Mouse (Mus musculus) heart, embryonic 15.5 days (tissue): ENCODE data around the gene Tbx18. TPM values are rescaled to one million over a fixed set of nuclear protein-coding genes. Genes with fewer than 3 reads are reported as not detected.

Experiments
- ATAC-seq: fragments of 200-750 bp; cut with Nextera tagmentation; replicated peaks from 2 replicates; pipeline ENCODE4 v1.8.0; 2017; ENCODE audit warnings: low read depth, moderate TSS enrichment; ENCODE audit not compliant: insufficient number of reproducible peaks, insufficient read depth, low FRiP score
- H3K27ac ChIP-seq: fragments of 300-500 bp; sonication (generic); 2 replicates; pipeline ENCODE4 v1.5.1; 2015; ENCODE audit warnings: mild to moderate bottlenecking, inconsistent platforms
- H3K27me3 ChIP-seq: fragments of 300-500 bp; sonication (generic); 2 replicates; pipeline ENCODE4 v1.6.1; 2015; ENCODE audit warnings: inconsistent platforms
- H3K36me3 ChIP-seq: fragments of 300-500 bp; sonication (generic); 2 replicates; pipeline ENCODE4 v1.6.1; 2015; ENCODE audit warnings: mild to moderate bottlenecking, inconsistent platforms
- H3K4me1 ChIP-seq: fragments of 300-500 bp; sonication (generic); replicated peaks from 2 replicates; pipeline ENCODE4 v1.6.1; 2015; ENCODE audit warnings: inconsistent platforms
- H3K4me2 ChIP-seq: fragments of 300-500 bp; sonication (generic); 2 replicates; pipeline ENCODE4 v1.6.1; 2015; ENCODE audit warnings: inconsistent platforms, mild to moderate bottlenecking, moderate library complexity
- H3K4me3 ChIP-seq: fragments of 300-500 bp; sonication (generic); 2 replicates; pipeline ENCODE4 v1.5.1; 2015; ENCODE audit warnings: mild to moderate bottlenecking, inconsistent platforms
- H3K9ac ChIP-seq: fragments of 300-500 bp; sonication (generic); 2 replicates; pipeline ENCODE4 v1.6.1; 2015; ENCODE audit warnings: mild to moderate bottlenecking, inconsistent platforms
- H3K9me3 ChIP-seq: fragments of 300-500 bp; sonication (generic); replicated peaks from 2 replicates; pipeline ENCODE4 v1.6.1; 2016; ENCODE audit warnings: inconsistent platforms
- WGBS: fragments of 180-500 bp; shearing (Covaris S2); methylation state at CpG from one replicate; pipeline ENCODE4 v1.1.7; 2015; ENCODE audit warnings: mixed read lengths; 5-methylcytosine and 5-hydroxymethylcytosine counted together
- polyA plus RNA-seq: library from polyadenylated mRNA; unstranded; fragments of >200 nt; fragmentation: Nextera tagmentation; extraction: Ambion mirVana; gene quantifications from 2 replicates; pipeline ENCODE4 v1.2.1, GENCODE M21; 2015

The Tbx18 gene
- polyA plus RNA-seq, 1 experiment from 2014 or later, result 9.1 TPM

DNA sequence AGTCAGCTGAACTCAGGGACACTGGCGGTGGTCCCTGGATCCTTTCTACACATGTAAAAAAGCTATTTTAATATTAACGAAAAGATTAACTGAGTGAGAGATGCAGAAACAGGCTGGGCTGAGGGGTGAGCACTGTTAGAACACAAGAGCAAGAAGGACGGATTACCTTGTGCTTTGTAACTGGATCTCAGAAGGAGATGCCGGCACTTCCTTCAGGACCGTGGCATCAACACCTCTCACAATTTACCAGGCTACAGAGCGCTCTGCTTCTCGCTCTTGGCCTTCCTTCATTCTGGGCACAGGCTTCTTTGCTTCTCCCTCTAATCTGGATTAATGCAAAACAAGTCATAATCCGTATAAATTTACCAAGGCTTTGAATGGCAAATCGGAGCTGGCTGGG lies 3.6 kb upstream of the Tbx18 start:
- H3K4me2 ChIP-seq, result no peak overlapping the region
- no peak overlapping the region for H3K9ac ChIP-seq
- H3K27me3 ChIP-seq, result peaks cover 72% of the 10 kb centered on the region
- H3K9me3 ChIP-seq, result no peaks in the 10 kb centered on the region
- 23% methylated on average over 9 of the region's 9 CpGs for WGBS
- no peak overlapping the region for H3K4me3 ChIP-seq
- no peak overlapping the region for H3K27ac ChIP-seq
- H3K36me3 ChIP-seq, result no peaks in the 10 kb centered on the region
- peaks cover 25% of the 10 kb centered on the region for H3K4me1 ChIP-seq
- ATAC-seq, result no peak

DNA sequence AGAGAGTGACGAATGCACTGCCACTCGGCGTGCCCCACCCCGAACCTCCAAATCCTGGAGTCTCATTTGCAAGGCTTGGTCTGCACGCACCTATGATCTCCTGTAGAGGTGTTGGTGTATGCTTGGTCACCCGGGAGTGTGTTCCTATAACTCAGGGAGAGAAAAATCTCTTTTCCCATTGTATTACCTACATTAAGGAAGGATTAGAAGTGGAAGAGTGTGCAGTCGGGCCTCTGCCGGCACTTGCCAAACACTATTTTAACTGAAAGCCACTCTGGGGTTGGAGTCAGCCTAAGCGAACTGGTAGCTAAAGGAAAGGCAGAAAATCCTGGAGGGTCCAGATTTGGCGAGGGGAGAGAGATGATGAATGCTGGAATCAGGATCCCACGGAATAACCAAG lies 2.7 kb upstream of the Tbx18 start:
- Histone ChIP-seq H3K4me1 (peaks cover 21% of the 10 kb centered on the region), H3K4me2 (peak overlapping the region; percentile 49; the same call in 1 of the 2 replicates), H3K9me3 (no peaks in the 10 kb centered on the region), H3K36me3 (no peaks in the 10 kb centered on the region), H3K27ac (peak overlapping the region; percentile 27; the same call in 1 of the 2 replicates), H3K27me3 (peaks cover 71% of the 10 kb centered on the region), H3K9ac (no peak overlapping the region), H3K4me3 (peak overlapping the region; percentile 20; the same call in 1 of the 2 replicates)
- 18% methylated on average over 11 of the region's 11 CpGs for WGBS
- ATAC-seq, result no peak

- H3K9ac ChIP-seq, result no peak overlapping the region
- H3K36me3 ChIP-seq, result no peaks in the 10 kb centered on the region
- WGBS, result 13% methylated on average over 11 of the region's 11 CpGs
- H3K27ac ChIP-seq, result peak overlapping the region; percentile 51; the same call in 1 of the 2 replicates
- peaks cover 21% of the 10 kb centered on the region for H3K4me1 ChIP-seq
- peak overlapping the region; percentile 20; the same call in 1 of the 2 replicates for H3K4me3 ChIP-seq
- no peaks in the 10 kb centered on the region for H3K9me3 ChIP-seq
- H3K4me2 ChIP-seq, result peak overlapping the region; percentile 49
- ATAC-seq, result no peak
- H3K27me3 ChIP-seq, result peaks cover 71% of the 10 kb centered on the region
Observed at GRCm38 (mm10) chr9:87733236-87733630, 2.2 kb upstream of the Tbx18 start.

GRCm38 (mm10) chr9:87732416-87733235 lies 1.6 kb upstream of the Tbx18 start:
- peak overlapping the region; percentile 51; the same call in 1 of the 2 replicates for H3K27ac ChIP-seq
- peak overlapping the region; percentile 20; the same call in 1 of the 2 replicates for H3K4me3 ChIP-seq
- no peak overlapping the region for H3K9ac ChIP-seq
- peaks cover 72% of the 10 kb centered on the region for H3K27me3 ChIP-seq
- H3K36me3 ChIP-seq, result no peaks in the 10 kb centered on the region
- H3K4me1 ChIP-seq, result peaks cover 21% of the 10 kb centered on the region
- H3K9me3 ChIP-seq, result no peaks in the 10 kb centered on the region
- WGBS, result 27% methylated on average over 25 of the region's 25 CpGs
- H3K4me2 ChIP-seq, result peak overlapping the region; percentile 49
- no peak for ATAC-seq

- peaks cover 63% of the 10 kb centered on the region for H3K27me3 ChIP-seq
- peaks cover 21% of the 10 kb centered on the region for H3K4me1 ChIP-seq
- H3K4me3 ChIP-seq, result peak overlapping the region; percentile 71
- H3K4me2 ChIP-seq, result peak overlapping the region; percentile 74
- peak overlapping the region; percentile 77 for H3K9ac ChIP-seq
- peak; percentile 34; the same call in 1 of the 2 replicates for ATAC-seq
- under 1% methylated on average over 73 of the region's 91 CpGs for WGBS
- no peaks in the 10 kb centered on the region for H3K9me3 ChIP-seq
- no peaks in the 10 kb centered on the region for H3K36me3 ChIP-seq
- peak overlapping the region; percentile 83 for H3K27ac ChIP-seq
Observed at GRCm38 (mm10) chr9:87730271-87730960, 644 bp downstream of the Tbx18 start.

GRCm38 (mm10) chr9:87729316-87730270 lies 1.5 kb downstream of the Tbx18 start:
- H3K36me3 ChIP-seq, result no peaks in the 10 kb centered on the region
- peak overlapping the region; percentile 77 for H3K9ac ChIP-seq
- no peaks in the 10 kb centered on the region for H3K9me3 ChIP-seq
- WGBS, result 1% methylated on average over 75 of the region's 75 CpGs
- H3K4me2 ChIP-seq, result peak overlapping the region; percentile 74
- H3K4me3 ChIP-seq, result peak overlapping the region; percentile 71
- H3K27ac ChIP-seq, result peak overlapping the region; percentile 83
- no peak; the same call in 1 of the 2 replicates for ATAC-seq
- peaks cover 57% of the 10 kb centered on the region for H3K27me3 ChIP-seq
- H3K4me1 ChIP-seq, result peaks cover 21% of the 10 kb centered on the region

- H3K4me1 ChIP-seq, result peaks cover 18% of the 10 kb centered on the region
- H3K36me3 ChIP-seq, result no peaks in the 10 kb centered on the region
- no peak overlapping the region for H3K9ac ChIP-seq
- peaks cover 52% of the 10 kb centered on the region for H3K27me3 ChIP-seq
- H3K27ac ChIP-seq, result no peak overlapping the region
- peak overlapping the region; percentile 71; the same call in 1 of the 2 replicates for H3K4me3 ChIP-seq
- H3K4me2 ChIP-seq, result peak overlapping the region; percentile 74
- no peak for ATAC-seq
- H3K9me3 ChIP-seq, result no peaks in the 10 kb centered on the region
- 44% methylated on average over 3 of the region's 3 CpGs for WGBS
Observed at GRCm38 (mm10) chr9:87728107-87728506, 3.0 kb downstream of the Tbx18 start.

DNA sequence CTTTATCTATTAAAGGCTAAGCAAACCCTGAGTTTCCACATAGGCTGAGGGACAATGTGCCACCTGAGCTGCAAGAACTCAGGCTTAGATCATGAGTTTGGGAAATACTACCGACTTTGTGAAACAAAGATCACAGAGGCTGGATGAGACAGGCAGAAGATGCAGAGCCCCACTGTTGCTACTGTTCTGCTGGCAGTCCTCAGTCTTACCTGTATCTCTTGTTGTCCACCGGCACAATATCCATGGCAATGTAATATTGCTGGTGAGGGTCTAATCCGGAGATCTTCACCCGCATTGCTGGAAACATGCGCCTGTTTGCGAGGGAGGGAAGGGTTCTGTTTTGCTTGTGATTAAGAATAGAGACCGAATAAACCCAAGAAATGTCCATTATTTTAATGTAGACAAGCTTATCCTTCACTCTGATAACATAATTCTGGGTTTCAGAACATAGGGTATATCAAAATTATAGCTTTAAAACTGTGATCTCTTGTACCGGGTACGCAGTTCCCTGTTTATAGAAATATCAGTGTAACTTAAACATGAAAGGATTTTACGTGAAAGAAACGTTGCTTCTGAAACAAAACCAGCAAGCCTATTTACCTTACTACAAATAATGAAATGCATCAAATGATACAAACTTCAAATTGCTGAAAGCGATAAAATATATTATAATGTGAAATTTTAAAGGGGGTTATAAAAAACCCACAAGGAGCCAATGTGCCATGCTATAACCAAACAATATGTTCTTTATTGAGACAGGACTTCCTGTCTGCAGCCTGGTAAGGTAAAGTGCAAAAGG lies 3.7 kb downstream of the Tbx18 start:
- WGBS, result 32% methylated on average over 12 of the region's 12 CpGs
- H3K4me1 ChIP-seq, result peaks cover 15% of the 10 kb centered on the region
- 0 out of 2 replicates have a peak overlapping the region, but pooled peaks have one; percentile 23 for H3K9ac ChIP-seq
- H3K36me3 ChIP-seq, result no peaks in the 10 kb centered on the region
- H3K27me3 ChIP-seq, result peaks cover 44% of the 10 kb centered on the region
- H3K4me2 ChIP-seq, result peak overlapping the region; percentile 74
- ATAC-seq, result no peak
- no peaks in the 10 kb centered on the region for H3K9me3 ChIP-seq
- peak overlapping the region; percentile 39 for H3K4me3 ChIP-seq
- no peak overlapping the region for H3K27ac ChIP-seq

GRCm38 (mm10) chr9:87721793-87722192 lies 9.3 kb downstream of the Tbx18 start:
- 35% methylated on average over 2 of the region's 2 CpGs for WGBS

GRCm38 (mm10) chr9:87710360-87710759 lies 20.7 kb downstream of the Tbx18 start:
- Histone ChIP-seq H3K4me3 (no peak overlapping the region), H3K27ac (no peak overlapping the region), H3K4me2 (no peak overlapping the region), H3K9ac (no peak overlapping the region), H3K4me1 (no peaks in the 10 kb centered on the region), H3K27me3 (no peaks in the 10 kb centered on the region), H3K36me3 (peaks cover 4% of the 10 kb centered on the region; the same call in 1 of the 2 replicates), H3K9me3 (no peaks in the 10 kb centered on the region)
- WGBS, result 70% methylated on average over 4 of the region's 4 CpGs
- ATAC-seq, result no peak

More at GRCm38 (mm10) chr9:87721793-87722192, 9.3 kb downstream of the Tbx18 start:
- ATAC-seq, result no peak
- H3K4me1 ChIP-seq, result 0 out of 2 replicates have a peak, but pooled peaks cover 3% of the 10 kb centered on the region
- peak overlapping the region; percentile 70 for H3K27ac ChIP-seq
- peak overlapping the region; percentile 26; the same call in 1 of the 2 replicates for H3K4me2 ChIP-seq
- no peaks in the 10 kb centered on the region for H3K9me3 ChIP-seq
- H3K27me3 ChIP-seq, result peaks cover 11% of the 10 kb centered on the region; the same call in 1 of the 2 replicates
- no peaks in the 10 kb centered on the region for H3K36me3 ChIP-seq
- H3K4me3 ChIP-seq, result no peak overlapping the region
- no peak overlapping the region for H3K9ac ChIP-seq
